Mouse (Mus musculus) adrenal gland, adult 8-10 months (tissue): ENCODE data around the gene Socs7. TPM values are rescaled to one million over a fixed set of nuclear protein-coding genes. Genes with fewer than 3 reads are reported as not detected.

Experiments used
- DNase-seq: peaks from one replicate; pipeline ENCODE4 v3.0.0; 2022
- total RNA-seq, 4 experiments: library from RNA; stranded (reverse); gene quantifications; 2 replicates each; pipeline ENCODE4 v1.2.4; 2022

The Socs7 gene
- total RNA-seq, 4 experiments from 2014 or later, result 22.2 to 28.3 (median 24.9) TPM

- no peak for DNase-seq
Observed at GRCm38 (mm10) chr11:97389127-97389526, 26.8 kb downstream of the Socs7 start.

GRCm38 (mm10) chr11:97393658-97394057 lies 31.3 kb downstream of the Socs7 start:
- DNase-seq, result no peak

GRCm38 (mm10) chr11:97394146-97394545 lies 31.8 kb downstream of the Socs7 start:
- DNase-seq, result no peak

- DNase-seq, result no peak
Observed at GRCm38 (mm10) chr11:97398506-97398905, 36.2 kb downstream of the Socs7 start.

- DNase-seq, result peak; percentile 77
Observed at GRCm38 (mm10) chr11:97399958-97400710, 37.8 kb downstream of the Socs7 start.

- no peak for DNase-seq
Observed at GRCm38 (mm10) chr11:97401082-97401481, 38.7 kb downstream of the Socs7 start.

- DNase-seq, result no peak
Observed at GRCm38 (mm10) chr11:97401686-97402435, 39.5 kb downstream of the Socs7 start.

- DNase-seq, result no peak
Observed at GRCm38 (mm10) chr11:97402746-97403145, 40.4 kb downstream of the Socs7 start.

GRCm38 (mm10) chr11:97403614-97404183 lies 41.3 kb downstream of the Socs7 start:
- DNase-seq, result no peak

GRCm38 (mm10) chr11:97404184-97404760 lies 41.9 kb downstream of the Socs7 start:
- no peak for DNase-seq

- no peak for DNase-seq
Observed at GRCm38 (mm10) chr11:97404761-97405190, 42.4 kb downstream of the Socs7 start.

- DNase-seq, result no peak
Observed at GRCm38 (mm10) chr11:97406094-97406951, 44.0 kb downstream of the Socs7 start.

GRCm38 (mm10) chr11:97407456-97407855 lies 45.1 kb downstream of the Socs7 start:
- no peak for DNase-seq

- peak; percentile 57 for DNase-seq
Observed at GRCm38 (mm10) chr11:97408171-97408570, 45.8 kb downstream of the Socs7 start.

- DNase-seq, result no peak
Observed at GRCm38 (mm10) chr11:97410958-97411357, 48.6 kb downstream of the Socs7 start.

- no peak for DNase-seq
Observed at GRCm38 (mm10) chr11:97412117-97412516, 49.8 kb downstream of the Socs7 start.

- no peak for DNase-seq
Observed at GRCm38 (mm10) chr11:97412808-97413347, 50.5 kb downstream of the Socs7 start.

- no peak for DNase-seq
Observed at GRCm38 (mm10) chr11:97415330-97415711, 53.0 kb downstream of the Socs7 start, which contains the start of gene Arhgap23. TSS of gene Arhgap23 (plus strand) at chr11:97415533.

- no peak for DNase-seq
Observed at GRCm38 (mm10) chr11:97415712-97416636, 53.6 kb downstream of the Socs7 start.

- no peak for DNase-seq
Observed at GRCm38 (mm10) chr11:97416637-97417035, 54.3 kb downstream of the Socs7 start.
